Mouse (Mus musculus): ENCODE measurements around the gene Ccdc122. TPM values are rescaled to one million over a fixed set of nuclear protein-coding genes. Genes with fewer than 3 reads are reported as not detected.

The Ccdc122 gene
- polyA plus RNA-seq, 1 experiment, result 0.58 TPM

- no peak overlapping the region for H3K27ac ChIP-seq (ENCODE audit: control insufficient read depth, insufficient read depth, low read length)
- H3K4me1 ChIP-seq (replicated peaks; ENCODE audit: control insufficient read depth, insufficient read depth, low read length), result no peaks in the 10 kb centered on the region
- H3K36me3 ChIP-seq (ENCODE audit: control insufficient read depth, insufficient read depth, low read length), result no peaks in the 10 kb centered on the region
- TF ChIP-seq POLR2A (IDR thresholded peaks at IDR 0.05; ENCODE audit: control insufficient read depth, extremely low read depth, insufficient read depth, low read length, poor library complexity) (no peak), CTCF (IDR thresholded peaks at IDR 0.05; ENCODE audit: borderline replicate concordance, control insufficient read depth, extremely low read depth, insufficient read depth, low read length, poor library complexity) (no peak)
- DNase-seq, result no peak
- H3K27me3 ChIP-seq (ENCODE audit: control insufficient read depth, insufficient read depth, low read length), result no peaks in the 10 kb centered on the region
- H3K4me3 ChIP-seq (ENCODE audit: control insufficient read depth, insufficient read depth, low read length), result no peak overlapping the region
- WGBS, result 82% methylated on average over 6 of the region's 6 CpGs
These were observed 19.4 kb upstream of the Ccdc122 start for GRCm38 (mm10) chr14:77017211-77017610.

DNA sequence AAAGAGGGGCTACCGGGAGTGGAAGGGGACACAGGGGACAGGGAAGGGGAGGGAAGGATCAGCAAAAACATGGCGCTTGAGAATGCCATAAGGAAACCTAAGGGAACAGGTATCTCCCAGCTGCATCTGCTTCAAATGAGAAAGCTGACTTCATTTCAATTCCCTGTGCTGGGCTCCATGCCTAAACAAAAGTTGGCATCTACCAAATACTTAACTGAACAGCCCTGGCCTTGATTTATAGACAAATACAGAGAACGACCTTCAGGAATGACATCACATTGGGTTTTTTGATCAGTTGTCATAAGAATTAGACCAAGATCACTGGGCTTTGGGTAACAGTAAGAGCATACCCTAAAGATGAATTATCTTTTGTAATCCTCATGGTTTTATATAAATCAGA is 12.1 kb upstream of the Ccdc122 start:
- TF ChIP-seq POLR2A (IDR thresholded peaks at IDR 0.05; ENCODE audit: control insufficient read depth, extremely low read depth, insufficient read depth, low read length, poor library complexity) (no peak), CTCF (IDR thresholded peaks at IDR 0.05; ENCODE audit: borderline replicate concordance, control insufficient read depth, extremely low read depth, insufficient read depth, low read length, poor library complexity) (no peak)
- no peak for DNase-seq
- Histone ChIP-seq H3K27ac (ENCODE audit: control insufficient read depth, insufficient read depth, low read length) (no peak overlapping the region), H3K36me3 (ENCODE audit: control insufficient read depth, insufficient read depth, low read length) (no peaks in the 10 kb centered on the region), H3K4me1 (replicated peaks; ENCODE audit: control insufficient read depth, insufficient read depth, low read length) (no peaks in the 10 kb centered on the region), H3K27me3 (ENCODE audit: control insufficient read depth, insufficient read depth, low read length) (no peaks in the 10 kb centered on the region), H3K4me3 (ENCODE audit: control insufficient read depth, insufficient read depth, low read length) (no peak overlapping the region)
- 98% methylated on average over 3 of the region's 3 CpGs for WGBS

GRCm38 (mm10) chr14:77029319-77030054 is 7.1 kb upstream of the Ccdc122 start:
- H3K4me1 ChIP-seq (replicated peaks; ENCODE audit: control insufficient read depth, insufficient read depth, low read length), result no peaks in the 10 kb centered on the region
- no peak overlapping the region for H3K4me3 ChIP-seq (ENCODE audit: control insufficient read depth, insufficient read depth, low read length)
- no peak for DNase-seq
- no peak overlapping the region for H3K27ac ChIP-seq (ENCODE audit: control insufficient read depth, insufficient read depth, low read length)
- H3K27me3 ChIP-seq (ENCODE audit: control insufficient read depth, insufficient read depth, low read length), result no peaks in the 10 kb centered on the region
- 92% methylated on average over 5 of the region's 5 CpGs for WGBS
- no peak for TF ChIP-seq CTCF (IDR thresholded peaks at IDR 0.05; ENCODE audit: borderline replicate concordance, control insufficient read depth, extremely low read depth, insufficient read depth, low read length, poor library complexity)
- TF ChIP-seq POLR2A (IDR thresholded peaks at IDR 0.05; ENCODE audit: control insufficient read depth, extremely low read depth, insufficient read depth, low read length, poor library complexity), result no peak
- no peaks in the 10 kb centered on the region for H3K36me3 ChIP-seq (ENCODE audit: control insufficient read depth, insufficient read depth, low read length)

DNA sequence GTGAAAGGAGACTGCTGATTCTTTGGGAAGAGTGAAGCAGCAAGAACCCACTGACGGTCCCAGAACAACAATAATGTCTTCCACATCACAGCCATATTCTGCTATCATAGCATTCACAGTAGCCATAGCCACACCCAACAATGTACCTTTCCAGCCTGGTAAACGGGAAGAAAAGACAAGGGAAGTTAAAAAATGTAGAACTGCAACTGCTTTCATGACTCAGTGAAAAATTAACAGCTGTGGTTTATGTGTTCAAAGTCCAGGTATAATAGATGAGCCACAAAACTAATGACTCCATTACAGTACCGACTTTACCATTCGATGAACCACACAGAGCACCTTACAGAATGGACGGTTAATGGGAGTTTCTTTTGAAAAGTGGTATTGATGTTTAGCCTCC is 5.8 kb upstream of the Ccdc122 start:
- Histone ChIP-seq H3K27ac (ENCODE audit: control insufficient read depth, insufficient read depth, low read length) (no peak overlapping the region), H3K4me3 (ENCODE audit: control insufficient read depth, insufficient read depth, low read length) (no peak overlapping the region), H3K36me3 (ENCODE audit: control insufficient read depth, insufficient read depth, low read length) (no peaks in the 10 kb centered on the region), H3K27me3 (ENCODE audit: control insufficient read depth, insufficient read depth, low read length) (no peaks in the 10 kb centered on the region), H3K4me1 (replicated peaks; ENCODE audit: control insufficient read depth, insufficient read depth, low read length) (no peaks in the 10 kb centered on the region)
- TF ChIP-seq CTCF (IDR thresholded peaks at IDR 0.05; ENCODE audit: borderline replicate concordance, control insufficient read depth, extremely low read depth, insufficient read depth, low read length, poor library complexity), result no peak
- TF ChIP-seq POLR2A (IDR thresholded peaks at IDR 0.05; ENCODE audit: control insufficient read depth, extremely low read depth, insufficient read depth, low read length, poor library complexity), result no peak
- WGBS, result 82% methylated on average over 5 of the region's 5 CpGs
- no peak for DNase-seq

DNA sequence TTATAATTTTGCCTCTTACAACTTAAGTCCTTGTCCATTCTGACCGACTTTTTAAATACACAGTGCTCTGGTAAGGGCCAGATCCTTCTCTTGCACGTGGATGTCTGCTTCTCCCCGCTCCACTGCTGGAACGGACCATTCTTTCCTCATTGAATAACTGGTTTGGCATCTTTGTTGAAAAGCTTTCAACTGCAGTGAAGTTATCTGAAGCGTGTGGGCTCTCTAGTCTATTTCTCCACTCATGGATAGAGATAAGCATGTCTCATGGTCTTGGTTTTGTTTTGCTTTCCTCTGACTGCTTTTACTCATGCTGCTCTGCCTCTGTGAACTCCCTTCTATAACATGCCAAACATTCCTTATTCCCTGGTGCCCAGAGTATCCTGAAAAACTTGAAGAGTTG is 4.1 kb upstream of the Ccdc122 start:
- Histone ChIP-seq H3K27me3 (ENCODE audit: control insufficient read depth, insufficient read depth, low read length) (no peaks in the 10 kb centered on the region), H3K4me3 (ENCODE audit: control insufficient read depth, insufficient read depth, low read length) (no peak overlapping the region)

GRCm38 (mm10) chr14:77033391-77033790 is 3.2 kb upstream of the Ccdc122 start:
- DNase-seq, result no peak
- no peaks in the 10 kb centered on the region for H3K27me3 ChIP-seq (ENCODE audit: control insufficient read depth, insufficient read depth, low read length)
- 81% methylated on average over 3 of the region's 3 CpGs for WGBS
- no peaks in the 10 kb centered on the region for H3K4me1 ChIP-seq (replicated peaks; ENCODE audit: control insufficient read depth, insufficient read depth, low read length)
- TF ChIP-seq CTCF (IDR thresholded peaks at IDR 0.05; ENCODE audit: borderline replicate concordance, control insufficient read depth, extremely low read depth, insufficient read depth, low read length, poor library complexity), result no peak
- TF ChIP-seq POLR2A (IDR thresholded peaks at IDR 0.05; ENCODE audit: control insufficient read depth, extremely low read depth, insufficient read depth, low read length, poor library complexity), result no peak
- no peaks in the 10 kb centered on the region for H3K36me3 ChIP-seq (ENCODE audit: control insufficient read depth, insufficient read depth, low read length)
- H3K27ac ChIP-seq (ENCODE audit: control insufficient read depth, insufficient read depth, low read length), result no peak overlapping the region
- H3K4me3 ChIP-seq (ENCODE audit: control insufficient read depth, insufficient read depth, low read length), result no peak overlapping the region

More for the DNA sequence above, 4.1 kb upstream of the Ccdc122 start:
- no peak for TF ChIP-seq CTCF (IDR thresholded peaks at IDR 0.05; ENCODE audit: borderline replicate concordance, control insufficient read depth, extremely low read depth, insufficient read depth, low read length, poor library complexity)
- TF ChIP-seq POLR2A (IDR thresholded peaks at IDR 0.05; ENCODE audit: control insufficient read depth, extremely low read depth, insufficient read depth, low read length, poor library complexity), result no peak
- Histone ChIP-seq H3K4me1 (replicated peaks; ENCODE audit: control insufficient read depth, insufficient read depth, low read length) (no peaks in the 10 kb centered on the region), H3K27ac (ENCODE audit: control insufficient read depth, insufficient read depth, low read length) (no peak overlapping the region), H3K36me3 (ENCODE audit: control insufficient read depth, insufficient read depth, low read length) (no peaks in the 10 kb centered on the region)
- WGBS, result 94% methylated on average over 5 of the region's 5 CpGs
- no peak for DNase-seq

All from thymus, adult 2 months (tissue).